Mouse (Mus musculus): ENCODE data around the gene Sept10. TPM values are rescaled to one million over a fixed set of nuclear protein-coding genes. Genes with fewer than 3 reads are reported as not detected.

The Sept10 gene
- 52.2 and 54.0 TPM in 2 replicates for total RNA-seq (2021)
- long read RNA-seq, experiment 1, transcript Sept10-201 (10 exons, 2,532 nt), result major isoform, 16 of 23 reads
- long read RNA-seq, experiment 1, partial matches to known transcripts, result 1 of 23 reads
- long read RNA-seq, experiment 1, other reads (novel, unspliced or antisense), result 6 of 23 reads
- long read RNA-seq, experiment 2, transcript Sept10-201 (10 exons, 2,532 nt), result major isoform, 6 of 10 reads
- long read RNA-seq, experiment 2, partial matches to known transcripts, result 1 of 10 reads
- long read RNA-seq, experiment 2, other reads (novel, unspliced or antisense), result 3 of 10 reads

GRCm38 (mm10) chr10:59221473-59222270 lies at the start of gene Sept10, which contains the start of gene Sowahc:
Gene Sept10, minus strand, starts transcription at chr10:59221847.
Gene Sowahc, plus strand, starts transcription at chr10:59221953.
- peak; percentile 99 for DNase-seq

GRCm38 (mm10) chr10:59268754-59269153 lies 47.1 kb upstream of the Sept10 start:
- no peak for DNase-seq

GRCm38 (mm10) chr10:59268109-59268508 lies 46.5 kb upstream of the Sept10 start:
- DNase-seq, result no peak

- no peak for DNase-seq
Observed at GRCm38 (mm10) chr10:59267275-59267674, 45.6 kb upstream of the Sept10 start.

- DNase-seq, result peak; percentile 88
Observed at GRCm38 (mm10) chr10:59266097-59266496, 44.5 kb upstream of the Sept10 start.

- DNase-seq, result no peak
Observed at GRCm38 (mm10) chr10:59265674-59266073, 44.0 kb upstream of the Sept10 start.

GRCm38 (mm10) chr10:59265067-59265466 lies 43.4 kb upstream of the Sept10 start:
- DNase-seq, result no peak

GRCm38 (mm10) chr10:59262979-59263378 lies 41.3 kb upstream of the Sept10 start:
- no peak for DNase-seq

- no peak for DNase-seq
Observed at GRCm38 (mm10) chr10:59262021-59262420, 40.4 kb upstream of the Sept10 start.

- DNase-seq, result peak; percentile 43
Observed at GRCm38 (mm10) chr10:59261603-59262002, 40.0 kb upstream of the Sept10 start.

GRCm38 (mm10) chr10:59259572-59259971 lies 37.9 kb upstream of the Sept10 start:
- DNase-seq, result no peak

- no peak for DNase-seq
Observed at GRCm38 (mm10) chr10:59256533-59256932, 34.9 kb upstream of the Sept10 start.

GRCm38 (mm10) chr10:59253541-59254079 lies 32.0 kb upstream of the Sept10 start:
- no peak for DNase-seq

- no peak for DNase-seq
Observed at GRCm38 (mm10) chr10:59252396-59252795, 30.7 kb upstream of the Sept10 start.

- DNase-seq, result no peak
Observed at GRCm38 (mm10) chr10:59251980-59252379, 30.3 kb upstream of the Sept10 start.

GRCm38 (mm10) chr10:59250679-59251078 lies 29.0 kb upstream of the Sept10 start:
- DNase-seq, result no peak

- DNase-seq, result no peak
Observed at GRCm38 (mm10) chr10:59249531-59249930, 27.9 kb upstream of the Sept10 start.

GRCm38 (mm10) chr10:59241141-59241541 lies 19.5 kb upstream of the Sept10 start:
- peak; percentile 60 for DNase-seq

- DNase-seq, result peak; percentile 17
Observed at GRCm38 (mm10) chr10:59237757-59238156, 16.1 kb upstream of the Sept10 start.

GRCm38 (mm10) chr10:59236486-59236885 lies 14.8 kb upstream of the Sept10 start:
- DNase-seq, result peak; percentile 70

GRCm38 (mm10) chr10:59235847-59236246 lies 14.2 kb upstream of the Sept10 start:
- no peak for DNase-seq

- no peak for DNase-seq
Observed at GRCm38 (mm10) chr10:59235227-59235626, 13.6 kb upstream of the Sept10 start.

- DNase-seq, result no peak
Observed at GRCm38 (mm10) chr10:59229205-59229820, 7.7 kb upstream of the Sept10 start.

Measured in adrenal gland, postnatal 14 days (tissue).